Mouse (Mus musculus) bone marrow macrophage, adult 2 months (primary cell): ENCODE data around the gene Nckap5.

Experiments used
- CTCF ChIP-seq: IDR thresholded peaks from 2 replicates; pipeline ENCODE4 v1.5.1; 2012; ENCODE audit warnings: low read depth, mild to moderate bottlenecking, low read length, moderate library complexity
- POLR2A ChIP-seq: IDR thresholded peaks from 2 replicates; pipeline ENCODE4 v1.6.1; 2012; ENCODE audit warnings: mild to moderate bottlenecking, low read depth, low read length, borderline replicate concordance

GRCm38 (mm10) chr1:126451472-126451871 lies 379.1 kb downstream of the Nckap5 start:
- no peak for TF ChIP-seq CTCF
- TF ChIP-seq POLR2A = no peak
